Mouse (Mus musculus) liver, embryonic 14.5 days (tissue): ENCODE data around the gene Akap9.

Source experiments
- CTCF ChIP-seq: IDR thresholded peaks from 2 replicates; pipeline ENCODE4 v1.5.1; 2016; ENCODE audit warnings: antibody characterized with exemption, low read depth, control low read depth
- EP300 ChIP-seq: IDR thresholded peaks from 2 replicates; pipeline ENCODE4 v1.6.1; 2016; ENCODE audit warnings: antibody characterized with exemption, low read depth

- TF ChIP-seq CTCF (no peak), EP300 (no peak)
Measured at GRCm38 (mm10) chr5:3905471-3905870, 22.4 kb upstream of the Akap9 start.
